ENCODE assay signal across 14 mouse cellular contexts in the genomic region with DNA sequence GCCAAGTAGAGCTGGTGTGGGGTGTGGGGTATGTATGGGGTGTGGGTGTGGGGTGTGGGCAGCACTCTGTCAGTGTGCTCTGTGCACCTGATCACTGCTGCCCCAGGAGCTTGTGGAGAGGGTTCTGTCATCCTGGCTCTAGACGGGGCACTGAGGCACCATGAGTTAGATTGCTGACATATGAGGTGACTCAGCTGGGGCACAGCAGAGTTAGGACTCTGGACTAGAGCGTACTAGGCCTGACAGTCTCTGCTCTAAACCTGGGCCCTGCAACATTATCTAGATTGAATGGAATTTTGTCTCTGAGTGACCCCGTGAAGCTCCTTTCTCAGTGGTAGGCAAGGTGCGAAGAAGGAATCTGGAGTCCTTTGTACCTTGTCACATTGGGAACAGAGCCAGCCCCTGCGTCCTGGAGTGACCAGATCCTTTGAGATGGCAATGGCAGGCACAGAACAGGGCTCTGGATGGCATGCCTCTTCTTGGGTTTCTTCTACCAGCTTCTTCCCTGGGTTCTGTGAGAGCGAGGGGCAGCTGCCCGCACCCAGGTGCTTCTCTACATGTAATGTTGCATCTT. TPM values are rescaled to one million over a fixed set of nuclear protein-coding genes. Genes with fewer than 3 reads are reported as not detected.
A peak's percentile ranks its signal among the peaks of the same experiment; 100 is the strongest.
DNase-seq lines count a peak whose midpoint lies in the region; ATAC-seq and TF ChIP-seq lines count a peak whose summit lies in the region.
"Had no signal": no experiment of that assay in that cellular context is flagged by ENCODE, and none has a peak within 500 bp of the region (broad histone marks: within the 10 kb centered on the region; RNA-seq: fewer than 3 reads in every experiment).

No protein-coding gene starts in this region.

- H3K4me2 ChIP-seq in heart, embryonic 12.5 days: peak overlapping the region; percentile 6; the same call in 1 of the 2 replicates
- H3K4me2 ChIP-seq in liver, embryonic 16.5 days (ENCODE audit: low read depth, low read length): no peak overlapping the region
- no peak overlapping the region for H3K4me2 ChIP-seq in liver, embryonic 12.5 days
- H3K4me2 ChIP-seq: embryonic facial prominence, embryonic 15.5 days; midbrain, embryonic 15.5 days had no signal

- 48% methylated on average over 7 of the region's 7 CpGs for WGBS in heart, embryonic 12.5 days
- 66% methylated on average over 7 of the region's 7 CpGs for WGBS in heart, adult 2 months
- 65% methylated on average over 7 of the region's 7 CpGs for WGBS in liver, embryonic 16.5 days (ENCODE audit: insufficient replicate concordance)
- WGBS in liver, embryonic 12.5 days (ENCODE audit: insufficient replicate concordance): 73% methylated on average over 7 of the region's 7 CpGs

- no peaks in the 10 kb centered on the region for H3K9me3 ChIP-seq in heart, embryonic 12.5 days (replicated peaks)
- no peaks in the 10 kb centered on the region for H3K9me3 ChIP-seq in liver, embryonic 16.5 days (replicated peaks; ENCODE audit: control insufficient read depth, low read length)
- no peaks in the 10 kb centered on the region for H3K9me3 ChIP-seq in liver, embryonic 12.5 days (replicated peaks)
- H3K9me3 ChIP-seq: embryonic facial prominence, embryonic 15.5 days; forebrain, embryonic 10.5 days; midbrain, embryonic 15.5 days had no signal

- no peaks in the 10 kb centered on the region for H3K27me3 ChIP-seq in heart, embryonic 12.5 days (replicated peaks)
- no peaks in the 10 kb centered on the region for H3K27me3 ChIP-seq in heart, adult 2 months (ENCODE audit: control insufficient read depth, insufficient read depth, low read length)
- no peaks in the 10 kb centered on the region for H3K27me3 ChIP-seq in liver, embryonic 16.5 days (ENCODE audit: control insufficient read depth, insufficient read depth, low read depth, low read length)
- H3K27me3 ChIP-seq in liver, embryonic 12.5 days (replicated peaks): no peaks in the 10 kb centered on the region
- H3K27me3 ChIP-seq: embryonic facial prominence, embryonic 15.5 days; midbrain, embryonic 15.5 days had no signal

- no peak for TF ChIP-seq EP300 in heart, adult 2 months (IDR thresholded peaks at IDR 0.05; ENCODE audit: insufficient read depth, low read depth, low read length)

- no peak for ATAC-seq in heart, embryonic 12.5 days (ENCODE audit: insufficient number of reproducible peaks, low FRiP score)
- ATAC-seq in liver, embryonic 16.5 days (ENCODE audit: low read depth): peak; percentile 65; the same call in 1 of the 2 replicates
- no peak for ATAC-seq in liver, embryonic 12.5 days
- ATAC-seq: midbrain, embryonic 15.5 days had no signal

- H3K9ac ChIP-seq in heart, embryonic 12.5 days: no peak overlapping the region
- no peak overlapping the region for H3K9ac ChIP-seq in heart, adult 2 months (ENCODE audit: low read depth, low read length)
- H3K9ac ChIP-seq in liver, embryonic 16.5 days (ENCODE audit: low read depth, low read length): no peak overlapping the region
- H3K9ac ChIP-seq in liver, embryonic 12.5 days: no peak overlapping the region
- H3K9ac ChIP-seq: embryonic facial prominence, embryonic 15.5 days; liver, embryonic 14.5 days; midbrain, embryonic 15.5 days had no signal

- no peak overlapping the region for H3K4me3 ChIP-seq in heart, embryonic 12.5 days
- no peak overlapping the region for H3K4me3 ChIP-seq in heart, adult 2 months
- no peak overlapping the region for H3K4me3 ChIP-seq in liver, embryonic 16.5 days (ENCODE audit: low read depth, low read length)
- no peak overlapping the region for H3K4me3 ChIP-seq in liver, embryonic 12.5 days
- H3K4me3 ChIP-seq: embryonic facial prominence, embryonic 15.5 days; forebrain, embryonic 10.5 days; midbrain, embryonic 15.5 days had no signal

- intact Hi-C loops in heart, adult 2 months (cut with DNase I): no loop called here

- H3K79me2 ChIP-seq in heart, adult 2 months (replicated peaks; ENCODE audit: control insufficient read depth, insufficient read depth, low read length): peaks cover 2% of the 10 kb centered on the region

- H3K36me3 ChIP-seq in heart, embryonic 12.5 days: no peaks in the 10 kb centered on the region
- no peaks in the 10 kb centered on the region for H3K36me3 ChIP-seq in heart, adult 2 months (ENCODE audit: control insufficient read depth, insufficient read depth, low read length)
- no peaks in the 10 kb centered on the region for H3K36me3 ChIP-seq in liver, embryonic 16.5 days (ENCODE audit: control insufficient read depth, insufficient read depth)
- H3K36me3 ChIP-seq in liver, embryonic 12.5 days: no peaks in the 10 kb centered on the region
- H3K36me3 ChIP-seq: embryonic facial prominence, embryonic 15.5 days; midbrain, embryonic 15.5 days had no signal

- no peak for DNase-seq in heart, adult 2 months
- DNase-seq in kidney, postnatal 10 days: peak; percentile 60
- DNase-seq in cerebellum, postnatal 4 days (ENCODE audit: low spot score in 2 of 2): no peak
- DNase-seq in thymus, postnatal 25 days: no peak
- DNase-seq: cerebellum, adult 9-10 months; gastrocnemius, postnatal 36 days; lung, postnatal 10 days had no signal

- H3K4me1 ChIP-seq in heart, embryonic 12.5 days (replicated peaks): peaks cover 49% of the 10 kb centered on the region
- peaks cover 2% of the 10 kb centered on the region for H3K4me1 ChIP-seq in heart, adult 2 months (ENCODE audit: control insufficient read depth, insufficient read depth, low read length)
- H3K4me1 ChIP-seq in liver, embryonic 16.5 days (ENCODE audit: control insufficient read depth, low read depth, low read length): no peaks in the 10 kb centered on the region; the same call in 1 of the 2 replicates
- peaks cover 21% of the 10 kb centered on the region for H3K4me1 ChIP-seq in liver, embryonic 12.5 days
- H3K4me1 ChIP-seq: midbrain, embryonic 15.5 days had no signal

- H3K27ac ChIP-seq in heart, embryonic 12.5 days (ENCODE audit: poor library complexity, severe bottlenecking): peak overlapping the region; percentile 45; the same call in 1 of the 2 replicates
- no peak overlapping the region for H3K27ac ChIP-seq in heart, adult 2 months
- H3K27ac ChIP-seq in liver, embryonic 16.5 days (ENCODE audit: low read length): no peak overlapping the region
- H3K27ac ChIP-seq in liver, embryonic 12.5 days: no peak overlapping the region
- H3K27ac ChIP-seq: embryonic facial prominence, embryonic 15.5 days; forebrain, embryonic 10.5 days; liver, embryonic 14.5 days; midbrain, embryonic 15.5 days had no signal

- TF ChIP-seq POLR2A in heart, adult 2 months (IDR thresholded peaks at IDR 0.05; ENCODE audit: insufficient read depth, low read depth, low read length): no peak

- no peak for TF ChIP-seq CTCF in heart, adult 2 months (IDR thresholded peaks at IDR 0.05)

RNA-seq across cellular contexts. Expression of a gene that starts 20.2 kb away (rescaled TPM):
- 21.3 and 23.5 TPM in 2 replicates for polyA plus RNA-seq in heart, embryonic 12.5 days (2016; fragmentation: Nextera tagmentation; extraction: Ambion mirVana)
- total RNA-seq in heart, adult 2 months (2021): 10 to 100 TPM; 17.2 to 17.4 TPM
- 4.7 and 9.6 TPM in 2 replicates for polyA plus RNA-seq in heart, adult 2 months (2012; rRNA removed)
- 2.5 and 3.1 TPM in 2 replicates for polyA plus RNA-seq in liver, embryonic 16.5 days (2015; fragmentation: Nextera tagmentation; extraction: Ambion mirVana)
- 5.5 and 6.4 TPM in 2 replicates for polyA plus RNA-seq in liver, embryonic 12.5 days (2016; fragmentation: Nextera tagmentation; extraction: Ambion mirVana)
